Mouse (Mus musculus): ENCODE measurements around the gene Ffar4.

Ffar4 gene

DNA sequence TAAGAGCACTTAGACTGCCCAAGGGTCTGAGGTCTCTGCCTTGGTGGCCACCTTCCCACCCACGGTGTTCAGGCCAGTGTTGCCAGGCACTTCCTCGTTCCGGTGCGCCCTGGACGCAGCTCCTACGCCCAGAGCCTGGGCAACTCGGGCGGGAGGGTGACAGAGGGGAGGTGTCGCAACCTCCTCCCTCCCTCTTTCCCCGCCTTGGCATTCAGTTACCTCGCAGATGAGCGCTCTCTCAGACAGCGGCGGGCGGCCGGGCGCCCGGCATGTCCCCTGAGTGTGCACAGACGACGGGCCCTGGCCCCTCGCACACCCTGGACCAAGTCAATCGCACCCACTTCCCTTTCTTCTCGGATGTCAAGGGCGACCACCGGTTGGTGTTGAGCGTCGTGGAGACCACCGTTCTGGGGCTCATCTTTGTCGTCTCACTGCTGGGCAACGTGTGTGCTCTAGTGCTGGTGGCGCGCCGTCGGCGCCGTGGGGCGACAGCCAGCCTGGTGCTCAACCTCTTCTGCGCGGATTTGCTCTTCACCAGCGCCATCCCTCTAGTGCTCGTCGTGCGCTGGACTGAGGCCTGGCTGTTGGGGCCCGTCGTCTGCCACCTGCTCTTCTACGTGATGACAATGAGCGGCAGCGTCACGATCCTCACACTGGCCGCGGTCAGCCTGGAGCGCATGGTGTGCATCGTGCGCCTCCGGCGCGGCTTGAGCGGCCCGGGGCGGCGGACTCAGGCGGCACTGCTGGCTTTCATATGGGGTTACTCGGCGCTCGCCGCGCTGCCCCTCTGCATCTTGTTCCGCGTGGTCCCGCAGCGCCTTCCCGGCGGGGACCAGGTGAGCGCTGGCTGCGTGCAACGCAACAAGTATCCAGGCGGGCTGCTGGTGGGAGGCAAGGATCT is at the start of gene Ffar4:
Gene Ffar4 (plus strand): TSS at position 214 of the 901 bp plus-strand sequence.
- DNase-seq (ENCODE audit: low spot score): no peak

DNA sequence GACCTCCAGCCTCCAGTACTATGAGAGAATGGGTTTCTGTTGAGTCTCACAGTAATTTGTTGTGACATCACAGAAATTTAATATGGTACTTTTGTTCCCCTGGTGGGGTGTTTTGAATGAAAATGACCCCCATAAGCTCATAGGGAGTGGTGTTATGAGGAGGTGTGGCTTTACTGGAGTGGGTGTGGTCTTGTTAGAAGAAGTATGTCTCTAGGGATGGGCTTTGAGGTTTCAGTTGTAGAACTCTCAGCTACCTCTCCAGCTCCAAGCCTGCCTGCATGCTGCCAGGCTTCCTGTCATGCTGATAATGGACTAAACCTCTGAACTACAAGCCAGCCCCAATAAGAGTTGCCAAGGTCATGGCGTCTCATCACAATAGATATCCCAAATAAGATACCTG is 47.2 kb upstream of the Ffar4 start:
- no peak for DNase-seq (ENCODE audit: low spot score)

GRCm38 (mm10) chr19:38053227-38054041 is 43.4 kb upstream of the Ffar4 start:
- peak; percentile 10 for DNase-seq (ENCODE audit: low spot score)

- DNase-seq (ENCODE audit: low spot score): peak; percentile 62
These were observed 42.6 kb upstream of the Ffar4 start for GRCm38 (mm10) chr19:38054149-38054719.

DNA sequence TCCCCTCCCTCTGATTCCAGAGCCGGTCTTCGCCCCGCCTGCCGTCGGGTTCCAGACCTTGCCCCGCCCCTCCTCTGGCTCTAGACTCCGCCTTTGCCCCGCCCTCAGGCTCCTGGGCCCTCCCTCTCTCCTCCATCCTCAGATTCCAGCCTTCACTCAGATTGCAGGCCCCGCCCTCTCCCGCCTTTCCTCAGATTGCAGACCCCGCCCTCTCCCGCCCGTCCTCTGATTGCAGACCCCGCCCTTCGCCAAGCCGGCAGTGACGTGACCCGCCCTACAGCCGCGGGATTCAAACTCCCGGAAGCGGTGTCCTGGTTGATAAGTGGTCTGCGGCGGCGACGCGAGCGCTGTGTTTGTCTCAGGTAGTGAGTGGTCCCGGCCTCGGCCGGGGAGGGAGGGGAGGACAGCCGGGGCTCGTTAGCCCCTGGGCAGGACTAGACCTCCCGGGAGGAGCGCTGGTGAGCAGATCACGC is 42.1 kb upstream of the Ffar4 start, which contains the start of gene Cep55:
Gene Cep55 (plus strand): TSS at position 292 of the 473 bp plus-strand sequence.
- DNase-seq (ENCODE audit: low spot score): peak; percentile 90

- no peak for DNase-seq (ENCODE audit: low spot score)
These were observed 41.1 kb upstream of the Ffar4 start for GRCm38 (mm10) chr19:38055798-38056197.

- no peak for DNase-seq (ENCODE audit: low spot score)
These were observed 40.6 kb upstream of the Ffar4 start for GRCm38 (mm10) chr19:38056276-38056675.

DNA sequence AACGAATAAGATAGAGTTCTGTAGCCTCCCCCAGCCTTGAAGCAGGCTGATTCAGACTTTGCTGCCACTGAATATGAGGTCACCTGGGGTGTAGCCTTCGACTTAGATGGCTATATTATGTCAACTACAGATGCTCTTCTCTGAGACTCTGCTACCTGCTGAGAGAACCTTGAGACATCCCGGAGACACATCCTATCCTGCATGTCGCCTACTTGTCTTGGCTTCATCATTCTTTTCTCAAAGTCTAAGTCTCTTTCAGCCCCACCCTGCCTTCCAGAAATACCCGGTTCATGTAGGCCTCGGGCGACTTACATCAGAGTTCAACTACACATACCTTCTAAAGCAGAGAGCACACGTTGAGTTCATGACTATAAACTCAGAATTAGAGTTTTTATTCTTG is 39.9 kb upstream of the Ffar4 start:
- DNase-seq (ENCODE audit: low spot score): no peak

GRCm38 (mm10) chr19:38063201-38063600 is 33.7 kb upstream of the Ffar4 start:
- DNase-seq (ENCODE audit: low spot score): no peak

GRCm38 (mm10) chr19:38064051-38064450 is 32.8 kb upstream of the Ffar4 start:
- no peak for DNase-seq (ENCODE audit: low spot score)

- no peak for DNase-seq (ENCODE audit: low spot score)
These were observed 23.6 kb upstream of the Ffar4 start for GRCm38 (mm10) chr19:38073226-38073625.

- DNase-seq (ENCODE audit: low spot score): no peak
These were observed 21.8 kb upstream of the Ffar4 start for GRCm38 (mm10) chr19:38075051-38075450.

GRCm38 (mm10) chr19:38076251-38076650 is 20.6 kb upstream of the Ffar4 start:
- no peak for DNase-seq (ENCODE audit: low spot score)

GRCm38 (mm10) chr19:38077851-38078540 is 18.9 kb upstream of the Ffar4 start:
- no peak for DNase-seq (ENCODE audit: low spot score)

DNA sequence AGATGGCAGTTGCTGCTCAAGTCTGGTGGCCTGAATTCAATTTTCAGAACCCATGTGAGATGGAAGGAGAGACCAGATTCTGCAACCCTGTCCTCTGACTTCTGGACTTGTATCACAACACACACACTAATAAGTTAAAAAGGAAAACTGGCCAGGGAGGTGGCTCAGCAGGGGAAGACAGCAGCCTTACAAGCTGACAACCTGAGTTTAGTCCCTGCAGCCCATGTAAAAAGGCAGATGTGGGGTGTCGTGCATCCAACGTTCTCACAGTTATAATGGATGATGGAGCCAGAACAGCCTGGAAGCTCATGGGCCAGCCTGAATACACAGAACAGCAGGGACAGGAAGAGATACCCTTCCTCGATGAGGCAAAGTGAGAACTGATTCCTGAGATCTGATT is 15.5 kb upstream of the Ffar4 start:
- DNase-seq (ENCODE audit: low spot score): no peak

DNA sequence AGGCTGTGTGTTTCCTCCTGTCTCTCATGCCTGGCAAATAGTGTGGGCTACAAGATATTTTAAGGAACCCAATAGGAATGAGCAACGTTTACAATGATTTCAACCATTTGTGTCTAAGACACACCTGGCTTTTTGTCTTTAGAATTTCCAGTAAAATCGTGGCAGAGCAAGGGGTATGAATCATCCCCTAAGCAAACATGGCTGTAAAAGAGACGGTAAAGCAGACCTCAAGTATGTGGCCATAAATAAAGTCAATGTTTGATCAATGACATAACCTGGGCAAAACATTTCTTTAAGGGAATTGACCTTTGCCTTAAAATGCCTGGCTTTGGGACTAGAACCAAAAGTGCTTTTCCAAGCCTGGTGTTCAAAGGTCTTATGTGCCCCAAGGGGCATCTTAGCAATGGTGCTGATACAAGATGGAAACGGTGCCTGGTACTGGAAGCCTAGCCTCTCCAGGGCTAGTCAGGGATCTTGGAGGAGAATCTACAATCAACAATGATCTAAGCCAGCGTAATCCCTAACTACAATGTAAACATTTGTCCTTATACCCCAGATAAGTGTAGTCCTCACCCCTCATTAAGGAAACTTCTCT is 13.8 kb upstream of the Ffar4 start:
- no peak for DNase-seq (ENCODE audit: low spot score)

GRCm38 (mm10) chr19:38085841-38086240 is 11.0 kb upstream of the Ffar4 start:
- no peak for DNase-seq (ENCODE audit: low spot score)

- no peak for DNase-seq (ENCODE audit: low spot score)
These were observed 9.8 kb upstream of the Ffar4 start for GRCm38 (mm10) chr19:38086948-38087551.

GRCm38 (mm10) chr19:38089358-38089757 is 7.5 kb upstream of the Ffar4 start:
- DNase-seq (ENCODE audit: low spot score): no peak

GRCm38 (mm10) chr19:38091512-38091985 is 5.3 kb upstream of the Ffar4 start:
- DNase-seq (ENCODE audit: low spot score): no peak

GRCm38 (mm10) chr19:38096231-38096630 is 640 bp upstream of the Ffar4 start:
- DNase-seq (ENCODE audit: low spot score): no peak
